In the genomic region with DNA sequence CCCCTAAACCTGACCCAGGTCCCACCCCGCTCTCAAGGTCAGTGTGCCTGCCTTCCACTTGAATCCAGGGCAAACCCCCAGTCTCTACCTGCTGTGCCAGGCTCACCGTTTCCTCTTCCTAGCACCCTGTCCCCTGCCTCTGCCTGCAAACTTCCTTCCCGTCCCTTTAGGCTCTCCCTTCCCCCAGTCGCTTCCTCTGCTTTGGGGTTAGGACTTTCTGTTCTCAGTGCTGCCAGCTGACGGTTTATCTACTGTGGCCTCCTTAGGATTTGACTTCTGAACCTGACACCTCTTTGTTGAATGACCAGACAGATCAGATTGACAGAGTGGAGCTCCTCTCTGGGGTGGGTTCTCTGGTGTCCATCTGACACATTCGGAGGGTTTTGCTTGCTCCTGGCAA, we compare ENCODE assay signal across 12 mouse cellular contexts. TPM values are rescaled to one million over a fixed set of nuclear protein-coding genes. Genes with fewer than 3 reads are reported as not detected.
DNase-seq lines count a peak whose midpoint lies in the region; ATAC-seq and TF ChIP-seq lines count a peak whose summit lies in the region.
"Had no signal": no experiment of that assay in that cellular context is flagged by ENCODE, and none has a peak within 500 bp of the region (broad histone marks: within the 10 kb centered on the region; RNA-seq: fewer than 3 reads in every experiment).

No protein-coding gene starts in this region.

- TF ChIP-seq EP300 in liver, postnatal 0 days (IDR thresholded peaks at IDR 0.05; ENCODE audit: low read depth) = peak; percentile 41; the same call in 1 of the 2 replicates

- no peaks in the 10 kb centered on the region for H3K36me3 ChIP-seq in liver, postnatal 0 days (replicated peaks; ENCODE audit: insufficient read depth, low read length)
- H3K36me3 ChIP-seq in liver, embryonic 12.5 days = no peaks in the 10 kb centered on the region
- H3K36me3 ChIP-seq: forebrain, embryonic 15.5 days; G1E; heart, embryonic 12.5 days; neural tube, embryonic 13.5 days had no signal

- TF ChIP-seq CTCF in liver, postnatal 0 days (IDR thresholded peaks at IDR 0.05; ENCODE audit: low read depth) = no peak

- peak overlapping the region; percentile 38 for H3K4me2 ChIP-seq in liver, postnatal 0 days (ENCODE audit: low read depth, low read length)
- no peak overlapping the region for H3K4me2 ChIP-seq in liver, embryonic 12.5 days
- H3K4me2 ChIP-seq: forebrain, embryonic 15.5 days; heart, embryonic 12.5 days; neural tube, embryonic 13.5 days had no signal

- no peaks in the 10 kb centered on the region for H3K9me3 ChIP-seq in liver, postnatal 0 days (ENCODE audit: low read length)
- no peaks in the 10 kb centered on the region for H3K9me3 ChIP-seq in liver, embryonic 12.5 days (replicated peaks)
- H3K9me3 ChIP-seq: forebrain, embryonic 15.5 days; G1E; neural tube, embryonic 13.5 days had no signal

- WGBS in liver, postnatal 0 days (ENCODE audit: insufficient replicate concordance) = 30% methylated on average over 6 of the region's 6 CpGs
- 28% methylated on average over 6 of the region's 6 CpGs for WGBS in liver, embryonic 12.5 days (ENCODE audit: insufficient replicate concordance)

- no peak overlapping the region for H3K27ac ChIP-seq in liver, postnatal 0 days (ENCODE audit: low read depth)
- no peak overlapping the region for H3K27ac ChIP-seq in liver, embryonic 12.5 days
- H3K27ac ChIP-seq: forebrain, embryonic 15.5 days; neural tube, embryonic 13.5 days had no signal

- H3K27me3 ChIP-seq in liver, postnatal 0 days (ENCODE audit: insufficient read depth, low read length) = no peaks in the 10 kb centered on the region
- H3K27me3 ChIP-seq in liver, embryonic 12.5 days (replicated peaks) = peaks cover 44% of the 10 kb centered on the region

- H3K4me1 ChIP-seq in liver, postnatal 0 days (ENCODE audit: insufficient read depth) = peaks cover 11% of the 10 kb centered on the region
- peaks cover 34% of the 10 kb centered on the region for H3K4me1 ChIP-seq in liver, embryonic 12.5 days

- peak; percentile 15 for DNase-seq in adrenal gland, adult 2 months
- no peak for DNase-seq in adrenal gland, adult 18-20 months (ENCODE audit: low spot score in 2 of 2)
- DNase-seq in liver, postnatal 0 days = peak; percentile 42
- DNase-seq in lung, postnatal 25 days (ENCODE audit: low spot score) = peak; percentile 67
- DNase-seq in thymus, postnatal 4 days = peak; percentile 49
- no peak for DNase-seq in frontal cortex, adult 2 months (ENCODE audit: extremely low spot score in 1 of 2, low spot score in 1 of 2)
- DNase-seq in left cerebral cortex, adult 18-20 months (ENCODE audit: low spot score in 2 of 2) = no peak

- H3K4me3 ChIP-seq in liver, postnatal 0 days (ENCODE audit: low read depth, low read length) = no peak overlapping the region
- no peak overlapping the region for H3K4me3 ChIP-seq in liver, embryonic 12.5 days
- H3K4me3 ChIP-seq: forebrain, embryonic 15.5 days; heart, embryonic 12.5 days; neural tube, embryonic 13.5 days had no signal

- H3K9ac ChIP-seq in liver, postnatal 0 days (replicated peaks) = no peak overlapping the region
- H3K9ac ChIP-seq in liver, embryonic 12.5 days = no peak overlapping the region
- H3K9ac ChIP-seq: forebrain, embryonic 15.5 days; heart, embryonic 12.5 days; neural tube, embryonic 13.5 days had no signal

- peak; percentile 31 for ATAC-seq in liver, postnatal 0 days
- no peak for ATAC-seq in liver, embryonic 12.5 days
- ATAC-seq: forebrain, embryonic 15.5 days had no signal

RNA-seq across cellular contexts. Expression of a gene that starts 12.8 kb away (rescaled TPM):
- total RNA-seq in adrenal gland, adult 2 months (2021) = 10 to 100 TPM; 28.7 to 31.8 TPM
- 1.3 and 2.4 TPM in 2 replicates for polyA plus RNA-seq in adrenal gland, adult 2 months (2012; rRNA removed)
- 10 to 100 TPM; 24.8 to 25.6 TPM for total RNA-seq in adrenal gland, adult 18-20 months (2021)
- 249 and 258 TPM in 2 replicates for polyA plus RNA-seq in liver, postnatal 0 days (2015; fragmentation: Nextera tagmentation; extraction: Ambion mirVana)
- 558 and 570 TPM in 2 replicates for polyA plus RNA-seq in liver, embryonic 12.5 days (2016; fragmentation: Nextera tagmentation; extraction: Ambion mirVana)
- polyA plus RNA-seq in frontal cortex, adult 2 months (2012; rRNA removed) = 976 and 1,019 TPM in 2 replicates
- total RNA-seq in left cerebral cortex, adult 18-20 months (2021) = 1,000 to 10,000 TPM; 1,034 to 1,073 TPM

RNA-seq across cellular contexts. Expression of a gene that starts 41.2 kb away (rescaled TPM):
- 10 to 100 TPM; 30.3 to 78.9 TPM for total RNA-seq in adrenal gland, adult 2 months (2021)
- polyA plus RNA-seq in adrenal gland, adult 2 months (2012; rRNA removed) = 196 and 204 TPM in 2 replicates
- 10 to 100 TPM; 22.2 to 30.2 TPM for total RNA-seq in adrenal gland, adult 18-20 months (2021)
- polyA plus RNA-seq in liver, postnatal 0 days (2015; fragmentation: Nextera tagmentation; extraction: Ambion mirVana) = 12.4 and 17.8 TPM in 2 replicates
- 6.5 and 7.2 TPM in 2 replicates for polyA plus RNA-seq in liver, embryonic 12.5 days (2016; fragmentation: Nextera tagmentation; extraction: Ambion mirVana)
- polyA plus RNA-seq in frontal cortex, adult 2 months (2012; rRNA removed) = 60.0 and 65.6 TPM in 2 replicates
- total RNA-seq in left cerebral cortex, adult 18-20 months (2021) = 10 to 100 TPM; 63.5 to 70.1 TPM

RNA-seq across cellular contexts. Expression of a gene that starts 55.5 kb away (rescaled TPM):
- total RNA-seq in adrenal gland, adult 2 months (2021) = 1 to 10 TPM in 1 of 2 experiments, under 1 TPM in 1; 0.29 to 1.5 TPM
- polyA plus RNA-seq in adrenal gland, adult 2 months (2012; rRNA removed) = 0.10 and 0.16 TPM in 2 replicates
- total RNA-seq in adrenal gland, adult 18-20 months (2021) = under 1 TPM; 0.48 to 0.56 TPM
- 6.9 and 7.1 TPM in 2 replicates for polyA plus RNA-seq in liver, postnatal 0 days (2015; fragmentation: Nextera tagmentation; extraction: Ambion mirVana)
- 26.9 and 27.6 TPM in 2 replicates for polyA plus RNA-seq in liver, embryonic 12.5 days (2016; fragmentation: Nextera tagmentation; extraction: Ambion mirVana)
- polyA plus RNA-seq in frontal cortex, adult 2 months (2012; rRNA removed) = 0.50 TPM in 1 of 2 replicates, not detected in the other
- total RNA-seq in left cerebral cortex, adult 18-20 months (2021) = under 1 TPM in 1 of 2 experiments, not detected in 1; 0.54 TPM

RNA-seq across cellular contexts. Expression of a gene that starts 59.2 kb away (rescaled TPM):
- total RNA-seq in adrenal gland, adult 2 months (2021) = 10 to 100 TPM; 12.1 to 18.7 TPM
- 9.1 and 15.1 TPM in 2 replicates for polyA plus RNA-seq in adrenal gland, adult 2 months (2012; rRNA removed)
- 10 to 100 TPM; 15.2 to 17.8 TPM for total RNA-seq in adrenal gland, adult 18-20 months (2021)
- 13.5 and 14.3 TPM in 2 replicates for polyA plus RNA-seq in liver, postnatal 0 days (2015; fragmentation: Nextera tagmentation; extraction: Ambion mirVana)
- 4.7 and 5.2 TPM in 2 replicates for polyA plus RNA-seq in liver, embryonic 12.5 days (2016; fragmentation: Nextera tagmentation; extraction: Ambion mirVana)
- 11.4 and 12.4 TPM in 2 replicates for polyA plus RNA-seq in frontal cortex, adult 2 months (2012; rRNA removed)
- total RNA-seq in left cerebral cortex, adult 18-20 months (2021) = 1 to 10 TPM; 4.8 to 7.4 TPM

Comparison
In these comparisons a context has a peak if more than half of its experiments do, and no peak if none do; other contexts are left out.
1. DNase-seq: peak in adrenal gland, adult 2 months (single experiment), liver, postnatal 0 days (single experiment), lung, postnatal 25 days (single experiment) and thymus, postnatal 4 days (single experiment); none in adrenal gland, adult 18-20 months (0 of 2), frontal cortex, adult 2 months (0 of 2) and left cerebral cortex, adult 18-20 months (0 of 2).
2. RNA of a gene that starts 12.8 kb away (polyA plus RNA-seq): 976 to 1,019 TPM in frontal cortex, adult 2 months, 558 to 570 TPM in liver, embryonic 12.5 days and 249 to 258 TPM in liver, postnatal 0 days; 1.3 to 2.4 TPM in adrenal gland, adult 2 months; every median in the first group is over 10 times any median in the second.